Mouse (Mus musculus): ENCODE measurements around the gene Olfr51. TPM values are rescaled to one million over a fixed set of nuclear protein-coding genes. Genes with fewer than 3 reads are reported as not detected.
"Not testable (repeated sequence)": the region's sequence is repeated elsewhere in the genome, so short reads cannot be mapped to it uniquely, and the experiment has no call there.

Olfr51 gene
- polyA plus RNA-seq (2012; ENCODE audit: insufficient read depth, insufficient read length, missing spikeins), result not detected in 2 replicates

DNA sequence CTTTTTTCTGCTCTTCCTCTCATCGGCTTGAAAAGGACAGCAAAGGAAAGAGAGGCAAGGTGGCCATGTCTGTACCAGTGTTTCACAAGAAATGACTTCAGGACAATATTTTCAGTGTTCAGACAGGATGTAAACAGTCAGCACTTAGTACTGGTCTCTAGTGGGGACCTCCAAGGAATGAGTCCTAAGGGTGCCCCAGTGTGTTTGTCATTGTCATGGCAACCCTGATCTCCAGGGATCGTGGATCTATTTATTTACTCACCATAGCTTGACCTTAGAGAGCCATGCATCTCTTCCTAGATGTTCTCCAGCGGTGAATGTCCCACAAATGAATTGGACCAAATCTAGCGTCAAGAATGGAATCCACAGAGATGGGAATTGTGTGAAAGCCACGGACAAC is at the start of gene Olfr51:
Olfr51 (plus strand) TSS at position 301 of the 400 bp plus-strand sequence.
- H3K27ac ChIP-seq (replicated peaks; ENCODE audit: low read depth, low read length), result no peak within 1 kb of the TSS
- H3K4me1 ChIP-seq (ENCODE audit: control insufficient read depth, insufficient read depth, insufficient read length, low read length), result no peaks in the 10 kb centered on the region
- no peak within 1 kb of the TSS for H3K4me3 ChIP-seq (ENCODE audit: insufficient read depth, low read depth, low read length)

DNA sequence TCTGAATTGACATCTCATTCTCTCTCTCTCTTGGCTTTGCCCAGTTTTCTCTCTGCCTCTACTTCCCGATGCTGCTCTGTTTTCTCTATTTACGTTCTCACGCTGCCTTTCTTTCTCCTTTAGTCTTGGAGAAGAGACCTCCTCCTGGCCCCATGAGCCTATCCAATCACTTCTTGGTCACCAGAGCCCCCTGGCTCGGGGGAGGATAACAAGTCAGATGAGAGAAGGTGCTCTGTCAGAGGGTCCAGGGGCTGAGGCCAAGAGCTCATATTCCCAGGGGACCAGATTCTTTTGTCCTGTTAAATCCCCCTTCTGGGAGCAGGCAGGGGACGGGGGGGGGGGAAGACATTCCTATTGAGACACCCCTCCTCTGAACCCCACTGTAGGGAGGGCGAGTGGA is 49.7 kb upstream of the Olfr51 start, which contains the start of gene Prop1:
Prop1 (minus strand) TSS at position 101 of the 400 bp plus-strand sequence.
- no peak within 1 kb of the TSS for H3K27ac ChIP-seq (replicated peaks; ENCODE audit: low read depth, low read length)
- no peaks in the 10 kb centered on the region for H3K4me1 ChIP-seq (ENCODE audit: control insufficient read depth, insufficient read depth, insufficient read length, low read length)
- H3K4me3 ChIP-seq (ENCODE audit: insufficient read depth, low read depth, low read length), result no peak within 1 kb of the TSS

- Histone ChIP-seq H3K4me1 (ENCODE audit: control insufficient read depth, insufficient read depth, insufficient read length, low read length) (peaks cover 2% of the 10 kb centered on the region; the same call in 1 of the 2 replicates), H3K4me3 (ENCODE audit: insufficient read depth, low read depth, low read length) (no peak overlapping the region)
Observed at GRCm38 (mm10) chr11:50964886-50965285, 38.5 kb upstream of the Olfr51 start.

GRCm38 (mm10) chr11:50966230-50966629 is 37.2 kb upstream of the Olfr51 start, which contains the start of gene Olfr1378:
Gene Olfr1378, plus strand, starts transcription at chr11:50966530.
- no peak within 1 kb of the TSS for H3K4me3 ChIP-seq (ENCODE audit: insufficient read depth, low read depth, low read length)
- H3K4me1 ChIP-seq (ENCODE audit: control insufficient read depth, insufficient read depth, insufficient read length, low read length), result peaks cover 2% of the 10 kb centered on the region; the same call in 1 of the 2 replicates
- H3K27ac ChIP-seq (replicated peaks; ENCODE audit: low read depth, low read length), result no peak within 1 kb of the TSS

More at GRCm38 (mm10) chr11:50964886-50965285, 38.5 kb upstream of the Olfr51 start:
- H3K27ac ChIP-seq (replicated peaks; ENCODE audit: low read depth, low read length), result no peak overlapping the region

DNA sequence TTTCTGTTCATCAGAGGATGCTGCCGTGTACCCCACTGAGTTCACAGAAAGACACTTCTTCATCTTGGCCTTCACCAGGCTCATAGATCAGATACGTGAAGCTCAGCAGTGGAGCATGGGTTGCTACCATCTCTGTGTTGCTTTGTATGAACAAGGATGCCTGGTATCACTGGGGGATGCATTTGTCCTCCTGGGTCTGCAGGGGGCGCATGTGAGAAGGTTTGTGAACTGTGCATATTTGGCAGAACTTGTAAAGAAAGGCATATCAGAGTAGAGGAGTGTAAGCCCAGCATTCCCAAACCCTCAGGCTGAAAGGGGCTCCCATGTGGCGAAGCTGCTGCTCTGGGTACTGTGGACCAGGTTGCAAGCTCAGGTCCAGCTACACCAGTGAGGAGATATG is 26.2 kb upstream of the Olfr51 start:
- Histone ChIP-seq H3K4me1 (ENCODE audit: control insufficient read depth, insufficient read depth, insufficient read length, low read length) (no peaks in the 10 kb centered on the region), H3K4me3 (ENCODE audit: insufficient read depth, low read depth, low read length) (no peak overlapping the region), H3K27ac (replicated peaks; ENCODE audit: low read depth, low read length) (no peak overlapping the region)

GRCm38 (mm10) chr11:50981667-50982066 is 21.7 kb upstream of the Olfr51 start, which contains the start of gene Olfr1377:
Gene Olfr1377, plus strand, starts transcription at chr11:50981967.
- H3K4me3 ChIP-seq (ENCODE audit: insufficient read depth, low read depth, low read length), result no peak within 1 kb of the TSS
- H3K4me1 ChIP-seq (ENCODE audit: control insufficient read depth, insufficient read depth, insufficient read length, low read length), result no peaks in the 10 kb centered on the region
- no peak within 1 kb of the TSS for H3K27ac ChIP-seq (replicated peaks; ENCODE audit: low read depth, low read length)

GRCm38 (mm10) chr11:51011821-51012220 is 8.4 kb downstream of the Olfr51 start:
- H3K4me1 ChIP-seq (ENCODE audit: control insufficient read depth, insufficient read depth, insufficient read length, low read length), result no peaks in the 10 kb centered on the region
- no peak overlapping the region for H3K27ac ChIP-seq (replicated peaks; ENCODE audit: low read depth, low read length)
- no peak overlapping the region for H3K4me3 ChIP-seq (ENCODE audit: insufficient read depth, low read depth, low read length)

DNA sequence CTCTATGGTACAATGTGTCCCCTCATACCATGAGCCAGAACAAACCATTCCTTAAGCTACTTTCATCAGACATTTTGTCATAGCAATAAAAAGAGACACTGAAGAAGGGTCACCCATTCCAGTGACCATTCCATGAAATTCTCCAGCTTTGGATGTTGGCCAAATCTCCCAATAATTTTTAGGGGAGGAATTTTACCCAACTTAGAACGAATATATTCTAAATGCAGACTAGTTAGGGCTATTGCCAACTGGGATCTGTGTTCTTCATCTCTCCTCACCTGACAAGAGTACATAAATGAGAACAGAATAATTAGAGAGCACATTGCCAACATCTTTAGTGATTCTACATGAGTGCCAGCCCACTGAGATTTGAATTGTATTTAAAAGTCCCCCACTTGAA is 10.5 kb downstream of the Olfr51 start, which contains the start of gene Olfr54:
Olfr54 (plus strand) TSS at position 301 of the 400 bp plus-strand sequence.
- no peaks in the 10 kb centered on the region for H3K4me1 ChIP-seq (ENCODE audit: control insufficient read depth, insufficient read depth, insufficient read length, low read length)
- H3K4me3 ChIP-seq (ENCODE audit: insufficient read depth, low read depth, low read length), result no peak within 1 kb of the TSS
- no peak within 1 kb of the TSS for H3K27ac ChIP-seq (replicated peaks; ENCODE audit: low read depth, low read length)

DNA sequence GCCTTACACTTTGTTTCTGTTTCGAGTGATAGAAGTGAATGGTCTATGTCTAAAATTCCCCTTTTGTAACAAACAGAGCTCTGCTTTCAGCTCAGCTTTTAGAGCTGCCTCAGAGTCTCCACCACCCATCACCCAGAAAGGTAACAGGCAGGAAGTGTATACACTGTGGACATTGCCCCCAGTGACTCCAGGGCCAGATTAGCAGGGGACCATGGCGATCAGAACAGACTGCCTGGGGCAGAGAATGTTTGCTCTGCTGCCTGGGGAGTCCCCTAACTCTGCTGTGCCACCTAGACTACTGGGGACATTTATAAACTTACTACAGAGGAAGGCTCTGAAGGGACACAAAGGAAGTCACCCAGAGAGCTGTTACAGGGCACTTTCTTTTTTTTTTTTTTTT is 12.9 kb downstream of the Olfr51 start:
- H3K27ac ChIP-seq (replicated peaks; ENCODE audit: low read depth, low read length), result no peak overlapping the region
- H3K4me1 ChIP-seq (ENCODE audit: control insufficient read depth, insufficient read depth, insufficient read length, low read length), result no peaks in the 10 kb centered on the region
- H3K4me3 ChIP-seq (ENCODE audit: insufficient read depth, low read depth, low read length), result no peak overlapping the region

- not testable (repeated sequence) for H3K27ac ChIP-seq (replicated peaks; ENCODE audit: low read depth, low read length); H3K4me3 ChIP-seq (ENCODE audit: insufficient read depth, low read depth, low read length); H3K4me1 ChIP-seq (ENCODE audit: control insufficient read depth, insufficient read depth, insufficient read length, low read length)
Observed at GRCm38 (mm10) chr11:51026811-51027210, 23.4 kb downstream of the Olfr51 start.

GRCm38 (mm10) chr11:51029381-51029780 is 26.0 kb downstream of the Olfr51 start:
- H3K4me3 ChIP-seq (ENCODE audit: insufficient read depth, low read depth, low read length); H3K4me1 ChIP-seq (ENCODE audit: control insufficient read depth, insufficient read depth, insufficient read length, low read length): not testable (repeated sequence)

GRCm38 (mm10) chr11:51030225-51030624 is 26.8 kb downstream of the Olfr51 start:
- no peak overlapping the region for H3K27ac ChIP-seq (replicated peaks; ENCODE audit: low read depth, low read length)
- H3K4me3 ChIP-seq (ENCODE audit: insufficient read depth, low read depth, low read length), result no peak overlapping the region
- no peaks in the 10 kb centered on the region for H3K4me1 ChIP-seq (ENCODE audit: control insufficient read depth, insufficient read depth, insufficient read length, low read length)

More at GRCm38 (mm10) chr11:51029381-51029780, 26.0 kb downstream of the Olfr51 start:
- H3K27ac ChIP-seq (replicated peaks; ENCODE audit: low read depth, low read length), result not testable (repeated sequence)

DNA sequence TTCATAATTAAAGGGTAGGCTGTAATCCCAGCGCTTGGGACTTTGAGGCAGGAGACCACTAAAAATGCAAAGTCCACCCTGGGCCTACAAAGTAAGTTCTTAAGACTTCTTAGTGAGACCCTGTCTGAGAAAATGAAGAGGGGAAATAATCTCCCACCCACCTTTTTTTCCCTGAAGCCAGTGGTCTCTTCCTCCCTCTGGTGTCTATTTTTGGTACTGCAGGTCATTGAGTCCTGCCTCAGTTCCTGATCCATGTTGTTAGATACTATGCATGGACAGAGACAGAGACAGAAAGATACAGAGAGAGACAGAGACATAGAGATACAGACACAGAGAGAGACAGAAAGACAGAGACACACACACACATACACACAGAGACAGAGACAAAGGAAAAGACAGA is 29.5 kb downstream of the Olfr51 start:
- Histone ChIP-seq H3K4me1 (ENCODE audit: control insufficient read depth, insufficient read depth, insufficient read length, low read length) (no peaks in the 10 kb centered on the region), H3K4me3 (ENCODE audit: insufficient read depth, low read depth, low read length) (no peak overlapping the region), H3K27ac (replicated peaks; ENCODE audit: low read depth, low read length) (no peak overlapping the region)

DNA sequence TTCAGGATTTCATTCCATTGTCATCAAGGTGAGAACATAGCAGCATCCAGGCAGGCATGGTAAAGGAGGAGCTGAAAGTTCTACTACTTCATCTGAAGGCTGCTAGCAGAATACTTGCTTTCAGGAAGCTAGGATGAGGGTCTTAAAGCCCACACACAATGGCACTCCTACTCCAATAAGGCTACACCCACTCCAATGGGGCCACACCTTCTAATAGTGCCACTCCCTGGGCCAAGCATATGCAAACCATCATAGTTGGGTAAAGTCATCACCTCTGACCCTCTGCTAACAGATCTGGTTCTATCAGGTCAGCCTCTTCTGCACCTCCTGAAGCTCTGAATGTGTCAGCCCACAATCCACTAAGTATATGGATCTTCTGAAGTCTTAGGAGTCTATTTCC is 30.7 kb downstream of the Olfr51 start:
- H3K4me1 ChIP-seq (ENCODE audit: control insufficient read depth, insufficient read depth, insufficient read length, low read length); H3K27ac ChIP-seq (replicated peaks; ENCODE audit: low read depth, low read length); H3K4me3 ChIP-seq (ENCODE audit: insufficient read depth, low read depth, low read length): not testable (repeated sequence)

DNA sequence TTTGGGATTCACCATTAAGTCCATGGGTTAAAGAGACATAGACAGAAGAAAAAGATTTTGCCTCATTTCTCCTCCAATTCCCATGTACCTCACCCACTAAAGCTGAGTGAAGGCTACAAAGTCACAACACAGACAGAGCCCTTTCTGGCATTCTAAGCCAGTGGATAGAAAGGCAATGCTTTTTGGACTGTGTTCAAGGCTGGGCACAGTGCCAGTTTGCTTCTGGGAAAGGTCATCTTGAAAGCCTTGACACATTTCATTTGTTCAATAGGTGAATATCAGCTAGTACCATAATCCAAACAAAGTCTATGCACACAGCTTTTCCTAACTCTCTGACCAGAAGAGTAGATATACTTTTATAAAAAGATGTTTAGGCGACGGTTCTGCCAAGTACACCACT is 32.6 kb downstream of the Olfr51 start:
- no peak overlapping the region for H3K4me3 ChIP-seq (ENCODE audit: insufficient read depth, low read depth, low read length)
- no peaks in the 10 kb centered on the region for H3K4me1 ChIP-seq (ENCODE audit: control insufficient read depth, insufficient read depth, insufficient read length, low read length)
- H3K27ac ChIP-seq (replicated peaks; ENCODE audit: low read depth, low read length), result no peak overlapping the region

- not testable (repeated sequence) for H3K4me1 ChIP-seq (ENCODE audit: control insufficient read depth, insufficient read depth, insufficient read length, low read length); H3K4me3 ChIP-seq (ENCODE audit: insufficient read depth, low read depth, low read length); H3K27ac ChIP-seq (replicated peaks; ENCODE audit: low read depth, low read length)
Observed at GRCm38 (mm10) chr11:51044776-51045175, 41.4 kb downstream of the Olfr51 start.
